8 mouse cellular contexts compared by ENCODE assay signal in genomic region chr6:125095391-125096278, GRCm38 (mm10). TPM values are rescaled to one million over a fixed set of nuclear protein-coding genes. Genes with fewer than 3 reads are reported as not detected.
A peak's percentile ranks its signal among the peaks of the same experiment; 100 is the strongest.
DNase-seq lines count a peak whose midpoint lies in the region; ATAC-seq and TF ChIP-seq lines count a peak whose summit lies in the region.

TSS of gene Chd4 (plus strand) at chr6:125095981.

- ATAC-seq in cerebellum, adult (ENCODE audit: insufficient number of reproducible peaks, low FRiP score, low TSS enrichment), result peak; percentile 53
- peak; percentile 78 for ATAC-seq in forebrain, embryonic 14.5 days
- ATAC-seq in liver, embryonic 16.5 days (ENCODE audit: low read depth), result peak; percentile 76
- peak; percentile 76 for ATAC-seq in neural tube, embryonic 13.5 days (ENCODE audit: low read depth)

- peak within 1 kb of the TSS; percentile 92 for H3K4me3 ChIP-seq in ES-Bruce4 (ENCODE audit: low read depth, low read length)
- peak within 1 kb of the TSS; percentile 98 for H3K4me3 ChIP-seq in forebrain, embryonic 14.5 days (ENCODE audit: low read depth, low read length)
- peak within 1 kb of the TSS; percentile 75 for H3K4me3 ChIP-seq in liver, embryonic 16.5 days (ENCODE audit: low read depth, low read length)
- H3K4me3 ChIP-seq in neural tube, embryonic 13.5 days, result peak within 1 kb of the TSS; percentile 99

- H3K36me3 ChIP-seq in ES-Bruce4 (ENCODE audit: control insufficient read depth, insufficient read depth, low read length, poor library complexity, severe bottlenecking), result peaks cover 18% of the 10 kb centered on the region
- peaks cover 30% of the 10 kb centered on the region for H3K36me3 ChIP-seq in forebrain, embryonic 14.5 days (ENCODE audit: control insufficient read depth, insufficient read depth, low read length)
- H3K36me3 ChIP-seq in liver, embryonic 16.5 days (ENCODE audit: control insufficient read depth, insufficient read depth), result peaks cover 13% of the 10 kb centered on the region
- H3K36me3 ChIP-seq in neural tube, embryonic 13.5 days, result peaks cover 26% of the 10 kb centered on the region

- no peak for TF ChIP-seq CTCF in ES-Bruce4 (IDR thresholded peaks at IDR 0.05; ENCODE audit: low read depth, low read length)

- no peak within 1 kb of the TSS for H3K27ac ChIP-seq in ES-Bruce4 (ENCODE audit: insufficient read depth, low read length)
- peak within 1 kb of the TSS; percentile 92 for H3K27ac ChIP-seq in forebrain, embryonic 14.5 days (ENCODE audit: low read depth, low read length)
- peak within 1 kb of the TSS; percentile 96 for H3K27ac ChIP-seq in liver, embryonic 16.5 days (ENCODE audit: low read length)
- H3K27ac ChIP-seq in neural tube, embryonic 13.5 days (replicated peaks), result peak within 1 kb of the TSS; percentile 97

- no peaks in the 10 kb centered on the region for H3K9me3 ChIP-seq in ES-Bruce4 (replicated peaks; ENCODE audit: control insufficient read depth, insufficient read depth, low read length, poor library complexity, severe bottlenecking)
- no peaks in the 10 kb centered on the region for H3K9me3 ChIP-seq in forebrain, embryonic 14.5 days (replicated peaks; ENCODE audit: control insufficient read depth, low read length)
- no peaks in the 10 kb centered on the region for H3K9me3 ChIP-seq in liver, embryonic 16.5 days (replicated peaks; ENCODE audit: control insufficient read depth, low read length)
- H3K9me3 ChIP-seq in neural tube, embryonic 13.5 days, result no peaks in the 10 kb centered on the region

- H3K27me3 ChIP-seq in ES-Bruce4 (ENCODE audit: control insufficient read depth, insufficient read depth, low read length, poor library complexity, severe bottlenecking), result no peaks in the 10 kb centered on the region
- H3K27me3 ChIP-seq in forebrain, embryonic 14.5 days (replicated peaks; ENCODE audit: control insufficient read depth, insufficient read depth, low read length), result no peaks in the 10 kb centered on the region
- H3K27me3 ChIP-seq in liver, embryonic 16.5 days (ENCODE audit: control insufficient read depth, insufficient read depth, low read depth, low read length), result no peaks in the 10 kb centered on the region
- no peaks in the 10 kb centered on the region for H3K27me3 ChIP-seq in neural tube, embryonic 13.5 days

- H3K9ac ChIP-seq in ES-Bruce4 (ENCODE audit: low read depth, poor library complexity, severe bottlenecking), result peak within 1 kb of the TSS; percentile 97
- peak within 1 kb of the TSS; percentile 96 for H3K9ac ChIP-seq in forebrain, embryonic 14.5 days (ENCODE audit: low read length)
- H3K9ac ChIP-seq in liver, embryonic 16.5 days (ENCODE audit: low read depth, low read length), result peak within 1 kb of the TSS; percentile 81
- peak within 1 kb of the TSS; percentile 99 for H3K9ac ChIP-seq in neural tube, embryonic 13.5 days

- WGBS in forebrain, embryonic 14.5 days, result 2% methylated on average over 36 of the region's 45 CpGs
- whole genome bisulfite sequencing in large intestine, adult 2 months, result 2% methylated on average over 41 of the region's 45 CpGs
- 3% methylated on average over 42 of the region's 45 CpGs for WGBS in liver, embryonic 16.5 days (ENCODE audit: insufficient replicate concordance)
- 1% methylated on average over 42 of the region's 45 CpGs for WGBS in neural tube, embryonic 13.5 days

- intact Hi-C loops in heart, postnatal 10 days (cut with DNase I), result loop anchor here (2.0 to 5.0 kb wide), 2 partner anchors 35 to 97 kb away; partner anchors contain the start of genes Mrpl51, Ncapd2 and Nop2

- H3K4me1 ChIP-seq in ES-Bruce4 (ENCODE audit: control insufficient read depth, insufficient read depth, low read length), result no peaks in the 10 kb centered on the region
- peaks cover 27% of the 10 kb centered on the region for H3K4me1 ChIP-seq in forebrain, embryonic 14.5 days (ENCODE audit: control insufficient read depth, insufficient read depth, low read length)
- H3K4me1 ChIP-seq in liver, embryonic 16.5 days (ENCODE audit: control insufficient read depth, low read depth, low read length), result peaks cover 41% of the 10 kb centered on the region
- peaks cover 44% of the 10 kb centered on the region for H3K4me1 ChIP-seq in neural tube, embryonic 13.5 days (replicated peaks)

- peak; percentile 50 for TF ChIP-seq POLR2A in ES-Bruce4 (IDR thresholded peaks at IDR 0.05; ENCODE audit: insufficient read depth, low read length)

- TF ChIP-seq EP300 in ES-Bruce4 (IDR thresholded peaks at IDR 0.05; ENCODE audit: insufficient read depth, low read depth, low read length), result no peak

- peak; percentile 96 for DNase-seq in forebrain, embryonic 14.5 days (ENCODE audit: low spot score)
- peak; percentile 93 to 94 for DNase-seq in heart, postnatal 10 days
- DNase-seq in large intestine, adult 2 months (ENCODE audit: low read depth, low spot score), result no peak
- peak; percentile 91 for DNase-seq in telencephalon, adult 2 months (ENCODE audit: low read depth, low spot score)

- H3K4me2 ChIP-seq in forebrain, embryonic 14.5 days (ENCODE audit: low read length), result peak within 1 kb of the TSS; percentile 94
- H3K4me2 ChIP-seq in liver, embryonic 16.5 days (ENCODE audit: low read depth, low read length), result peak within 1 kb of the TSS; percentile 71
- peak within 1 kb of the TSS; percentile 98 for H3K4me2 ChIP-seq in neural tube, embryonic 13.5 days

RNA-seq across cellular contexts. Expression of gene Chd4, which starts in this region (rescaled TPM):
- 307 and 317 TPM in 2 replicates for polyA plus RNA-seq in ES-Bruce4 (2011; ENCODE audit: insufficient read depth, insufficient read length, low read depth, missing spikeins)
- 61.1 and 66.1 TPM in 2 replicates for polyA plus RNA-seq in forebrain, embryonic 14.5 days (2014; fragmentation: Nextera tagmentation; extraction: Ambion mirVana)
- total RNA-seq in heart, postnatal 10 days (2021), result 100 to 1,000 TPM; 170 to 183 TPM
- polyA plus RNA-seq in large intestine, adult 2 months (2012; rRNA removed), result 22.4 and 35.5 TPM in 2 replicates
- 18.2 and 22.9 TPM in 2 replicates for polyA plus RNA-seq in liver, embryonic 16.5 days (2015; fragmentation: Nextera tagmentation; extraction: Ambion mirVana)
- 89.0 and 107 TPM in 2 replicates for polyA plus RNA-seq in neural tube, embryonic 13.5 days (2015; fragmentation: Nextera tagmentation; extraction: Ambion mirVana)
